ENCODE assay signal across 7 mouse cellular contexts in the genomic region with DNA sequence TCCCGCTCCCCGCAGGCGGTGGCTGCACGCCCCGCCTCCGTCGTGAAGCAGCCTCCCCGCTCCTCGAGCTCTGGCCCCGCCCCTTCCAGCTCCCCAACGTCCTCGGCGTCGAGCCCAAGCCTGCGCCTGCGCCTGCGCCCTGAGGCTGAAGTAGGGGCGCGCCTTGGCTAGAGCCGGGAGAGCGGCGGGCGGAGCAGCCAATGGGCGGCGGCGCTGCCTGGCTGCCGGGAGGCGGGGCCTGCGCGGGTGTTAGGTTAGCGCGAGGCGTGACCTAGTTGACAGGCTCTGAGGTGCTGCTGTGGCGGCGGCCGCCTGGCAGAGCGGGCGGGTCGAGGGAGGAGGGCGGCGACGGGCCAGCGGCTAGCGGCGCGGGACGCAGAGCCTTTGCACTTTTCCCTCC. TPM values are rescaled to one million over a fixed set of nuclear protein-coding genes. Genes with fewer than 3 reads are reported as not detected.
DNase-seq lines count a peak whose midpoint lies in the region; ATAC-seq and TF ChIP-seq lines count a peak whose summit lies in the region.

Gene Macrod2, plus strand, starts transcription at position 131 of the 400 bp plus-strand sequence.

- peak; percentile 97 to 98 for DNase-seq in heart, adult 2 months
- peak; percentile 99 for DNase-seq in kidney, adult 2 months
- DNase-seq in limb, embryonic 11.5 days (ENCODE audit: low spot score) = peak; percentile 98
- DNase-seq in midbrain, embryonic 14.5 days = peak; percentile 100
- DNase-seq in spleen, adult 12 weeks (ENCODE audit: low spot score) = peak; percentile 80

- ATAC-seq in embryonic facial prominence, embryonic 15.5 days (ENCODE audit: insufficient number of reproducible peaks, low FRiP score, low TSS enrichment, low read depth) = peak; percentile 99
- ATAC-seq in limb, embryonic 11.5 days (ENCODE audit: insufficient number of reproducible peaks, low FRiP score, low TSS enrichment, low read depth) = peak; percentile 98
- ATAC-seq in midbrain, embryonic 14.5 days (ENCODE audit: low FRiP score, low TSS enrichment) = peak; percentile 98

- no peaks in the 10 kb centered on the region for H3K4me1 ChIP-seq in bone marrow macrophage, adult 2 months (ENCODE audit: control insufficient read depth, insufficient read depth, low read length)
- H3K4me1 ChIP-seq in embryonic facial prominence, embryonic 15.5 days = 0 out of 2 replicates have a peak, but pooled peaks cover 3% of the 10 kb centered on the region
- no peaks in the 10 kb centered on the region; the same call in 1 of the 2 replicates for H3K4me1 ChIP-seq in heart, adult 2 months (ENCODE audit: control insufficient read depth, insufficient read depth, low read length)
- H3K4me1 ChIP-seq in kidney, adult 2 months (ENCODE audit: control insufficient read depth, insufficient read depth, low read length) = no peaks in the 10 kb centered on the region
- H3K4me1 ChIP-seq in limb, embryonic 11.5 days (ENCODE audit: control insufficient read depth, insufficient read depth, low read length) = 0 out of 2 replicates have a peak, but pooled peaks cover 3% of the 10 kb centered on the region
- H3K4me1 ChIP-seq in midbrain, embryonic 14.5 days (ENCODE audit: control insufficient read depth, insufficient read depth, low read length) = peaks cover 7% of the 10 kb centered on the region

- H3K27me3 ChIP-seq in embryonic facial prominence, embryonic 15.5 days = no peaks in the 10 kb centered on the region
- no peaks in the 10 kb centered on the region for H3K27me3 ChIP-seq in heart, adult 2 months (ENCODE audit: control insufficient read depth, insufficient read depth, low read length)
- no peaks in the 10 kb centered on the region for H3K27me3 ChIP-seq in kidney, adult 2 months (replicated peaks; ENCODE audit: control insufficient read depth, insufficient read depth, low read length)
- 0 out of 2 replicates have a peak, but pooled peaks cover 2% of the 10 kb centered on the region for H3K27me3 ChIP-seq in limb, embryonic 11.5 days (ENCODE audit: control insufficient read depth, insufficient read depth, low read length)
- H3K27me3 ChIP-seq in midbrain, embryonic 14.5 days (ENCODE audit: control insufficient read depth, insufficient read depth, low read length) = no peaks in the 10 kb centered on the region

- no peak within 1 kb of the TSS for H3K27ac ChIP-seq in bone marrow macrophage, adult 2 months (ENCODE audit: insufficient read depth, low read depth, low read length)
- H3K27ac ChIP-seq in embryonic facial prominence, embryonic 15.5 days (replicated peaks) = no peak within 1 kb of the TSS
- H3K27ac ChIP-seq in heart, adult 2 months = peak within 1 kb of the TSS; percentile 45; the same call in 1 of the 2 replicates
- no peak within 1 kb of the TSS for H3K27ac ChIP-seq in kidney, adult 2 months (ENCODE audit: insufficient read depth, low read depth, low read length)
- no peak within 1 kb of the TSS for H3K27ac ChIP-seq in limb, embryonic 11.5 days (replicated peaks; ENCODE audit: low read depth, low read length)
- peak within 1 kb of the TSS; percentile 76 for H3K27ac ChIP-seq in midbrain, embryonic 14.5 days (replicated peaks; ENCODE audit: low read depth, low read length)

- no peaks in the 10 kb centered on the region for H3K36me3 ChIP-seq in embryonic facial prominence, embryonic 15.5 days
- no peaks in the 10 kb centered on the region for H3K36me3 ChIP-seq in heart, adult 2 months (ENCODE audit: control insufficient read depth, insufficient read depth, low read length)
- H3K36me3 ChIP-seq in kidney, adult 2 months (ENCODE audit: control insufficient read depth, insufficient read depth, low read length) = no peaks in the 10 kb centered on the region
- no peaks in the 10 kb centered on the region for H3K36me3 ChIP-seq in limb, embryonic 11.5 days (ENCODE audit: control insufficient read depth, insufficient read depth, low read length)
- H3K36me3 ChIP-seq in midbrain, embryonic 14.5 days (ENCODE audit: control insufficient read depth, insufficient read depth, low read length) = no peaks in the 10 kb centered on the region

- no peak for TF ChIP-seq CTCF in bone marrow macrophage, adult 2 months (IDR thresholded peaks at IDR 0.05; ENCODE audit: low read depth, low read length)
- no peak for TF ChIP-seq CTCF in heart, adult 2 months (IDR thresholded peaks at IDR 0.05)
- TF ChIP-seq CTCF in kidney, adult 2 months (conservative IDR thresholded peaks at IDR 0.05; ENCODE audit: insufficient read depth, insufficient read length, low read depth, low read length) = no peak

- intact Hi-C loops in heart, adult 2 months (cut with DNase I) = loop anchor here (10.0 kb wide), 2 partner anchors 220 to 330 kb away; partner anchors contain the start of genes Esf1, Ndufaf5 and Tasp1

- under 1% methylated on average over 46 of the region's 47 CpGs for WGBS in embryonic facial prominence, embryonic 15.5 days
- WGBS in heart, adult 2 months = under 1% methylated on average over 45 of the region's 47 CpGs
- under 1% methylated on average over 41 of the region's 47 CpGs for WGBS in kidney, adult 2 months
- 0% methylated on average over 31 of the region's 47 CpGs for WGBS in limb, embryonic 11.5 days
- WGBS in midbrain, embryonic 14.5 days = under 1% methylated on average over 45 of the region's 47 CpGs

- H3K9me3 ChIP-seq in embryonic facial prominence, embryonic 15.5 days (replicated peaks) = no peaks in the 10 kb centered on the region
- no peaks in the 10 kb centered on the region for H3K9me3 ChIP-seq in limb, embryonic 11.5 days (ENCODE audit: control insufficient read depth, low read length)
- H3K9me3 ChIP-seq in midbrain, embryonic 14.5 days (ENCODE audit: control insufficient read depth, low read length) = no peaks in the 10 kb centered on the region

- H3K4me3 ChIP-seq in bone marrow macrophage, adult 2 months (ENCODE audit: insufficient read depth, low read length) = peak within 1 kb of the TSS; percentile 48
- peak within 1 kb of the TSS; percentile 81 for H3K4me3 ChIP-seq in embryonic facial prominence, embryonic 15.5 days (replicated peaks)
- peak within 1 kb of the TSS; percentile 67 for H3K4me3 ChIP-seq in heart, adult 2 months
- H3K4me3 ChIP-seq in kidney, adult 2 months (ENCODE audit: insufficient read depth, low read depth, low read length) = peak within 1 kb of the TSS; percentile 56
- H3K4me3 ChIP-seq in limb, embryonic 11.5 days (ENCODE audit: low read depth, low read length) = peak within 1 kb of the TSS; percentile 66
- H3K4me3 ChIP-seq in midbrain, embryonic 14.5 days (replicated peaks; ENCODE audit: low read depth, low read length) = peak within 1 kb of the TSS; percentile 79

- H3K79me2 ChIP-seq in heart, adult 2 months (replicated peaks; ENCODE audit: control insufficient read depth, insufficient read depth, low read length) = no peaks in the 10 kb centered on the region

- H3K9ac ChIP-seq in embryonic facial prominence, embryonic 15.5 days = peak within 1 kb of the TSS; percentile 45
- peak within 1 kb of the TSS; percentile 71 for H3K9ac ChIP-seq in heart, adult 2 months (ENCODE audit: low read depth, low read length)
- H3K9ac ChIP-seq in limb, embryonic 11.5 days (ENCODE audit: low read length) = peak within 1 kb of the TSS; percentile 51
- peak within 1 kb of the TSS; percentile 74 for H3K9ac ChIP-seq in midbrain, embryonic 14.5 days (replicated peaks; ENCODE audit: low read length)

- H3K4me2 ChIP-seq in embryonic facial prominence, embryonic 15.5 days (replicated peaks) = peak within 1 kb of the TSS; percentile 98
- peak within 1 kb of the TSS; percentile 75 for H3K4me2 ChIP-seq in limb, embryonic 11.5 days (ENCODE audit: low read depth, severe bottlenecking)
- peak within 1 kb of the TSS; percentile 87 for H3K4me2 ChIP-seq in midbrain, embryonic 14.5 days (ENCODE audit: low read length)

- TF ChIP-seq POLR2A in bone marrow macrophage, adult 2 months (IDR thresholded peaks at IDR 0.05; ENCODE audit: borderline replicate concordance, low read depth, low read length) = no peak
- TF ChIP-seq POLR2A in heart, adult 2 months (IDR thresholded peaks at IDR 0.05; ENCODE audit: insufficient read depth, low read depth, low read length) = peak; percentile 59; the same call in 1 of the 2 replicates
- peak; percentile 70 for TF ChIP-seq POLR2A in kidney, adult 2 months (IDR thresholded peaks at IDR 0.05; ENCODE audit: low read depth, low read length)

- TF ChIP-seq EP300 in heart, adult 2 months (IDR thresholded peaks at IDR 0.05; ENCODE audit: insufficient read depth, low read depth, low read length) = no peak

RNA-seq across cellular contexts. Expression of gene Macrod2, which starts in this region (rescaled TPM):
- polyA plus RNA-seq in bone marrow macrophage, adult 2 months (2012; ENCODE audit: insufficient read depth, insufficient read length, missing spikeins) = 1.9 and 3.0 TPM in 2 replicates
- polyA plus RNA-seq in embryonic facial prominence, embryonic 15.5 days (2015; fragmentation: Nextera tagmentation; extraction: Ambion mirVana) = 37.0 and 38.9 TPM in 2 replicates
- total RNA-seq in heart, adult 2 months (2021) = 1 to 10 TPM; 8.5 to 9.7 TPM
- 1.7 and 2.3 TPM in 2 replicates for polyA plus RNA-seq in heart, adult 2 months (2012; rRNA removed)
- 6.8 and 9.8 TPM in 2 replicates for polyA plus RNA-seq in kidney, adult 2 months (2012; rRNA removed)
- polyA plus RNA-seq in limb, embryonic 11.5 days (2014; fragmentation: Nextera tagmentation; extraction: Ambion mirVana) = 42.1 and 44.5 TPM in 2 replicates
- 61.4 and 75.3 TPM in 2 replicates for polyA plus RNA-seq in midbrain, embryonic 14.5 days (2014; fragmentation: Nextera tagmentation; extraction: Ambion mirVana)

Comparison
In these comparisons a context has a peak if more than half of its experiments do, and no peak if none do; other contexts are left out.
1. H3K27ac ChIP-seq: peak in heart, adult 2 months (single experiment) and midbrain, embryonic 14.5 days (single experiment); none in bone marrow macrophage, adult 2 months (single experiment), embryonic facial prominence, embryonic 15.5 days (single experiment), kidney, adult 2 months (single experiment) and limb, embryonic 11.5 days (single experiment).
2. Peak in every context shown above with its lines, with median percentiles within 50 percentile points of each other: H3K4me3 ChIP-seq, ATAC-seq, H3K4me2 ChIP-seq, H3K9ac ChIP-seq and DNase-seq.